Mouse (Mus musculus): ENCODE measurements around the gene Rnf216. TPM values are rescaled to one million over a fixed set of nuclear protein-coding genes. Genes with fewer than 3 reads are reported as not detected.

Rnf216 gene
- polyA plus RNA-seq, 1 experiment, result 28.5 TPM

GRCm38 (mm10) chr5:142984271-142984670, 128.5 kb downstream of the Rnf216 start:
- no peaks in the 10 kb centered on the region for H3K4me1 ChIP-seq (ENCODE audit: control insufficient read depth, insufficient read depth, low read length)

GRCm38 (mm10) chr5:142983174-142983573, 129.6 kb downstream of the Rnf216 start:
- Histone ChIP-seq H3K4me1 (ENCODE audit: control insufficient read depth, insufficient read depth, low read length) (no peaks in the 10 kb centered on the region), H3K27ac (ENCODE audit: control insufficient read depth, insufficient read depth, low read depth, low read length, poor library complexity) (no peak overlapping the region), H3K4me3 (replicated peaks; ENCODE audit: control insufficient read depth, low read depth, low read length) (no peak overlapping the region)
- 88% methylated on average over 8 of the region's 8 CpGs for WGBS
- TF ChIP-seq POLR2A (IDR thresholded peaks at IDR 0.05; ENCODE audit: borderline replicate concordance, control insufficient read depth, low read depth, low read length) (no peak), CTCF (IDR thresholded peaks at IDR 0.05; ENCODE audit: control insufficient read depth, insufficient read depth, low read length) (no peak)

More at GRCm38 (mm10) chr5:142984271-142984670, 128.5 kb downstream of the Rnf216 start:
- TF ChIP-seq POLR2A (IDR thresholded peaks at IDR 0.05; ENCODE audit: borderline replicate concordance, control insufficient read depth, low read depth, low read length), result no peak
- no peak for TF ChIP-seq CTCF (IDR thresholded peaks at IDR 0.05; ENCODE audit: control insufficient read depth, insufficient read depth, low read length)
- no peak overlapping the region for H3K27ac ChIP-seq (ENCODE audit: control insufficient read depth, insufficient read depth, low read depth, low read length, poor library complexity)
- H3K4me3 ChIP-seq (replicated peaks; ENCODE audit: control insufficient read depth, low read depth, low read length), result no peak overlapping the region
- WGBS, result 61% methylated on average over 10 of the region's 10 CpGs

DNA sequence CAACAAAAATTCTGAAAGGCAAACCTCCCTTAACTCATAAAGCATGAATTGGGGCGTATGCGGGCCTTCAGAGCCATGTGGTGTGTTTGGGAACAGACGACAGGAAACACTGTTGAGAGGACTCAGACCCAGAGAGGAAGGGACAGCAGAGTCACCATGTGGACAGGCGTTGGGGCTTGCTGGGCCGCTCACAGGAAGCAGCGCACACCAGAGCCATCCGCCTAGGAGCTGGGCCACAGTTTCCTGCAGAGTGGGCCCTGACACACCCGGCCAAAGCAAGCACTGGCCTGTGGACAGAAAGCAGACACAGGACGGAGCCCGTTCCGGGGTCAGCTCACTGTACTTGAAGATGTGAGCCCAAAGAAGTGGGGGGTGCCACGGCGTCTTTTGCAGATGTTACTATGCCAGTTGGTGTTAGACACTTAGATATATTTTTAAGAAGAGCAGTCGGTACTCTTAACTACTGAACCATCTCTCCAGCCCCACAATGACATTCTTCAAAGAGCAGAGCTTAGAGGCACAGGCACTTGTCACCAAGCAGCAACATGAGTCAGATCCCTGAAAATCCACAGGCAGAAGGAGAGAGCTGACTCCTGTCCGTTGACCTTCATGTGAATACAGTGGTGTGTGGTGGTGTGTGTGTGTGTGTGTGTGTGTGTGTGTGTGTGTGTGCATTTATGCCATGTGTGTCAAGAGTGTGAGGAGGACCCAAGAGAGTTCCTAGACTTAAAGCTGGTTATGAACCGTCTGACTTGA, 130.6 kb downstream of the Rnf216 start:
- TF ChIP-seq CTCF (IDR thresholded peaks at IDR 0.05; ENCODE audit: control insufficient read depth, insufficient read depth, low read length), result no peak
- TF ChIP-seq POLR2A (IDR thresholded peaks at IDR 0.05; ENCODE audit: borderline replicate concordance, control insufficient read depth, low read depth, low read length), result no peak
- 35% methylated on average over 16 of the region's 16 CpGs for WGBS
- H3K27ac ChIP-seq (ENCODE audit: control insufficient read depth, insufficient read depth, low read depth, low read length, poor library complexity), result no peak overlapping the region
- no peak overlapping the region for H3K4me3 ChIP-seq (replicated peaks; ENCODE audit: control insufficient read depth, low read depth, low read length)
- no peaks in the 10 kb centered on the region for H3K4me1 ChIP-seq (ENCODE audit: control insufficient read depth, insufficient read depth, low read length)

GRCm38 (mm10) chr5:142976516-142976915, 136.3 kb downstream of the Rnf216 start:
- no peak for TF ChIP-seq CTCF (IDR thresholded peaks at IDR 0.05; ENCODE audit: control insufficient read depth, insufficient read depth, low read length)
- H3K27ac ChIP-seq (ENCODE audit: control insufficient read depth, insufficient read depth, low read depth, low read length, poor library complexity), result no peak overlapping the region
- H3K4me3 ChIP-seq (replicated peaks; ENCODE audit: control insufficient read depth, low read depth, low read length), result no peak overlapping the region
- 75% methylated on average over 5 of the region's 5 CpGs for WGBS
- H3K4me1 ChIP-seq (ENCODE audit: control insufficient read depth, insufficient read depth, low read length), result no peaks in the 10 kb centered on the region

- Histone ChIP-seq H3K4me3 (replicated peaks; ENCODE audit: control insufficient read depth, low read depth, low read length) (no peak overlapping the region), H3K4me1 (ENCODE audit: control insufficient read depth, insufficient read depth, low read length) (no peaks in the 10 kb centered on the region), H3K27ac (ENCODE audit: control insufficient read depth, insufficient read depth, low read depth, low read length, poor library complexity) (no peak overlapping the region; the same call in 1 of the 2 replicates)
- no peak for TF ChIP-seq CTCF (IDR thresholded peaks at IDR 0.05; ENCODE audit: control insufficient read depth, insufficient read depth, low read length)
- no peak for TF ChIP-seq POLR2A (IDR thresholded peaks at IDR 0.05; ENCODE audit: borderline replicate concordance, control insufficient read depth, low read depth, low read length)
- 8% methylated on average over 18 of the region's 18 CpGs for WGBS
Measured at GRCm38 (mm10) chr5:142974598-142975121, 138.1 kb downstream of the Rnf216 start.

DNA sequence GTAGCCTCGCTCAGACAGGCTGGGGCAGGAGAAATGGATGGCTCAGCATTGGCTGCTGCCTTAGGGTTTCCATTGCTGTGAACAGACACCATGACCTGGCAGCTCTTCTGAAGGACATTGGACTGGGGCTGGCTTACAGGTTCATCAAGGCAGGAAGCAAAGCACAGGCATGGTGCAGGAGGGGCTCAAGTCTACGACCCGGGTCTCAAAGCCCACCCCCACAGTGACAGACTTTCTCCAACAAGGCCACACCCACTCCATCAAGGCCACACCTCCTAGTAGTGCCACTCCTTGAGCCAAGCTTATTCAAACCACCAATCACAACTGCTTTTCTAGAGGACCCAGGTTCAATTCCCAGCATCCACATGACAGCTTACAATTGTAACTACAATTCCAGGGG, 138.8 kb downstream of the Rnf216 start:
- no peak overlapping the region for H3K4me3 ChIP-seq (replicated peaks; ENCODE audit: control insufficient read depth, low read depth, low read length)
- 63% methylated on average over 3 of the region's 3 CpGs for WGBS
- no peaks in the 10 kb centered on the region for H3K4me1 ChIP-seq (ENCODE audit: control insufficient read depth, insufficient read depth, low read length)

DNA sequence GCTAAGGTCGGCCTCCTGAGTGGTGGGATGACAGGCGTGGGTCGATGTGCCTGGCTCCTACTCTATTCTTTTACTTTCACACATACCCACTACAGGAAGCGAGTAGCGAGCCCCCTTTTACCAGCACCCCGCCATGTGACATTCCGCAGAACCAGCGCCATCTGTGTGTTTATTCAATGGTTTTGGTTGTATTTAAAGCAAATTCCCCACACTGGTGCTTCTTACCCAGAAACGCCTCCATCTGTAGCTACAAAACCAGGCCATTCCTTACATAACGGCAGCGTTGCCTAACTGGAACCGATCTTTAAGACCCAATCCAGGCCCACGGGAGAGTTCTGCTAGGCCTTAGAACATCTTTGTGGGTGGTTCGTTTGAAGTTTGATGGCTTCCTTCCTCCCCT, 144.4 kb downstream of the Rnf216 start:
- no peaks in the 10 kb centered on the region for H3K4me1 ChIP-seq (ENCODE audit: control insufficient read depth, insufficient read depth, low read length)
- WGBS, result 84% methylated on average over 14 of the region's 14 CpGs
- no peak overlapping the region for H3K4me3 ChIP-seq (replicated peaks; ENCODE audit: control insufficient read depth, low read depth, low read length)
- TF ChIP-seq CTCF (IDR thresholded peaks at IDR 0.05; ENCODE audit: control insufficient read depth, insufficient read depth, low read length), result no peak
- TF ChIP-seq POLR2A (IDR thresholded peaks at IDR 0.05; ENCODE audit: borderline replicate concordance, control insufficient read depth, low read depth, low read length), result no peak
- no peak overlapping the region for H3K27ac ChIP-seq (ENCODE audit: control insufficient read depth, insufficient read depth, low read depth, low read length, poor library complexity)

More for the DNA sequence above, 138.8 kb downstream of the Rnf216 start:
- TF ChIP-seq POLR2A (IDR thresholded peaks at IDR 0.05; ENCODE audit: borderline replicate concordance, control insufficient read depth, low read depth, low read length), result no peak
- TF ChIP-seq CTCF (IDR thresholded peaks at IDR 0.05; ENCODE audit: control insufficient read depth, insufficient read depth, low read length), result no peak
- no peak overlapping the region for H3K27ac ChIP-seq (ENCODE audit: control insufficient read depth, insufficient read depth, low read depth, low read length, poor library complexity)

DNA sequence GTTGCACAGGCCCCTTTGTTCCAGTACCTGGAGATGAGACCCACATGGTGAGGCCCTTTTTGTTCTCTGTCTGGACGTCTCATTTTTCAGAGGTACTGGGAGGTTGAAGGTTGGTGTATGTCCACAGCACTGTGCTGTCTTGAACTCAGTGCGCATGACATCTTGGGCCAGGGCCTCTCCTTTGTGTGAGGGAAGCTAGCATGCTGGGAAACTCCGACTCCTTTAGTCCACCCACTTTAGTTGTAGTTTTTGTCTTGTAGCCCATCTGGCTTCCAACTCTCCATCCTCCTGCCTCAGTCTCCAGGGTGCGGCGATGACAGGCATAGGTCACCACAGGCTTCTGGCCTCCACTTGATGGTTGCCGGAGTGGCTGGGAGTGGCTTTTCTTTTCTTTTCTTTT, 148.1 kb downstream of the Rnf216 start:
- Histone ChIP-seq H3K4me3 (replicated peaks; ENCODE audit: control insufficient read depth, low read depth, low read length) (no peak overlapping the region), H3K4me1 (ENCODE audit: control insufficient read depth, insufficient read depth, low read length) (no peaks in the 10 kb centered on the region), H3K27ac (ENCODE audit: control insufficient read depth, insufficient read depth, low read depth, low read length, poor library complexity) (no peak overlapping the region)
- WGBS, result 88% methylated on average over 6 of the region's 6 CpGs
- no peak for TF ChIP-seq POLR2A (IDR thresholded peaks at IDR 0.05; ENCODE audit: borderline replicate concordance, control insufficient read depth, low read depth, low read length)
- no peak for TF ChIP-seq CTCF (IDR thresholded peaks at IDR 0.05; ENCODE audit: control insufficient read depth, insufficient read depth, low read length)
